Mouse (Mus musculus) cerebral cortex, adult 2 months (tissue): ENCODE measurements around the gene Ccdc194.

Experiments
- WGBS: fragments of 180-500 bp; shearing (Covaris S2); methylation state at CpG from one replicate; pipeline ENCODE4 v1.1.7; 2018; 5-methylcytosine and 5-hydroxymethylcytosine counted together

Ccdc194 gene

GRCm38 (mm10) chr8:71525226-71526050 is at the start of gene Ccdc194:
Gene Ccdc194 (minus strand): TSS chr8:71525711.
- WGBS: 27% methylated on average over 46 of the region's 46 CpGs

- WGBS: 86% methylated on average over 1 of the region's 1 CpGs
Measured at GRCm38 (mm10) chr8:71575020-71575419, 49.5 kb upstream of the Ccdc194 start.

GRCm38 (mm10) chr8:71574426-71574825 is 48.9 kb upstream of the Ccdc194 start:
- 73% methylated on average over 7 of the region's 7 CpGs for WGBS

GRCm38 (mm10) chr8:71572847-71573633 is 47.5 kb upstream of the Ccdc194 start:
- 37% methylated on average over 9 of the region's 9 CpGs for WGBS

- 80% methylated on average over 2 of the region's 2 CpGs for WGBS
Measured at GRCm38 (mm10) chr8:71572077-71572476, 46.6 kb upstream of the Ccdc194 start.

GRCm38 (mm10) chr8:71570291-71570954 is 44.9 kb upstream of the Ccdc194 start:
- WGBS: under 1% methylated on average over 41 of the region's 41 CpGs

GRCm38 (mm10) chr8:71569366-71570290 is 44.1 kb upstream of the Ccdc194 start:
- under 1% methylated on average over 51 of the region's 51 CpGs for WGBS

- 36% methylated on average over 6 of the region's 6 CpGs for WGBS
Measured at GRCm38 (mm10) chr8:71568941-71569340, 43.4 kb upstream of the Ccdc194 start.

GRCm38 (mm10) chr8:71568387-71568937 is 43.0 kb upstream of the Ccdc194 start, which contains the start of gene Slc27a1:
Gene Slc27a1 (plus strand): TSS chr8:71568882.
- 19% methylated on average over 13 of the region's 13 CpGs for WGBS

GRCm38 (mm10) chr8:71567587-71567986 is 42.1 kb upstream of the Ccdc194 start:
- WGBS: 87% methylated on average over 7 of the region's 7 CpGs

- 77% methylated on average over 3 of the region's 3 CpGs for WGBS
Measured at GRCm38 (mm10) chr8:71566501-71566900, 41.0 kb upstream of the Ccdc194 start, which contains the start of gene Nxnl1. Gene Nxnl1 (minus strand): TSS chr8:71566601.

- 96% methylated on average over 4 of the region's 4 CpGs for WGBS
Measured at GRCm38 (mm10) chr8:71563992-71564391, 38.5 kb upstream of the Ccdc194 start.

GRCm38 (mm10) chr8:71562751-71563150 is 37.2 kb upstream of the Ccdc194 start:
- WGBS: 1% methylated on average over 33 of the region's 33 CpGs

GRCm38 (mm10) chr8:71561401-71561800 is 35.9 kb upstream of the Ccdc194 start:
- 15% methylated on average over 15 of the region's 15 CpGs for WGBS

- WGBS: 86% methylated on average over 5 of the region's 5 CpGs
Measured at GRCm38 (mm10) chr8:71560765-71561164, 35.3 kb upstream of the Ccdc194 start.

GRCm38 (mm10) chr8:71560071-71560470 is 34.6 kb upstream of the Ccdc194 start:
- WGBS: 89% methylated on average over 3 of the region's 3 CpGs

- 8% methylated on average over 24 of the region's 24 CpGs for WGBS
Measured at GRCm38 (mm10) chr8:71558958-71559690, 33.6 kb upstream of the Ccdc194 start.

- WGBS: 6% methylated on average over 70 of the region's 70 CpGs
Measured at GRCm38 (mm10) chr8:71558071-71558957, 32.8 kb upstream of the Ccdc194 start, which contains the start of gene Tmem221. Gene Tmem221 (minus strand): TSS chr8:71558871.

GRCm38 (mm10) chr8:71554644-71555043 is 29.1 kb upstream of the Ccdc194 start:
- 89% methylated on average over 2 of the region's 2 CpGs for WGBS
